Mouse (Mus musculus) testis, adult 2 months (tissue): ENCODE data around the gene Prkag2.

Experiments used
- CTCF ChIP-seq: fragments of 200-500 bp; IDR thresholded peaks from 2 replicates; pipeline ENCODE4 v1.5.1; 2012; ENCODE audit warnings: low read depth, mild to moderate bottlenecking, inconsistent platforms, low read length, moderate library complexity; ENCODE audit not compliant: control insufficient read depth, insufficient read depth, insufficient replicate concordance
- POLR2A ChIP-seq: fragments of 200-500 bp; IDR thresholded peaks from 2 replicates; pipeline ENCODE4 v1.6.1; 2012; ENCODE audit warnings: low read depth, mild to moderate bottlenecking, inconsistent platforms, low read length, moderate library complexity; ENCODE audit not compliant: control insufficient read depth

GRCm38 (mm10) chr5:25088633-25089032 lies 11.8 kb downstream of the Prkag2 start:
- TF ChIP-seq POLR2A (no peak), CTCF (no peak)
